15 mouse cellular contexts compared by ENCODE assay signal in the genomic region with DNA sequence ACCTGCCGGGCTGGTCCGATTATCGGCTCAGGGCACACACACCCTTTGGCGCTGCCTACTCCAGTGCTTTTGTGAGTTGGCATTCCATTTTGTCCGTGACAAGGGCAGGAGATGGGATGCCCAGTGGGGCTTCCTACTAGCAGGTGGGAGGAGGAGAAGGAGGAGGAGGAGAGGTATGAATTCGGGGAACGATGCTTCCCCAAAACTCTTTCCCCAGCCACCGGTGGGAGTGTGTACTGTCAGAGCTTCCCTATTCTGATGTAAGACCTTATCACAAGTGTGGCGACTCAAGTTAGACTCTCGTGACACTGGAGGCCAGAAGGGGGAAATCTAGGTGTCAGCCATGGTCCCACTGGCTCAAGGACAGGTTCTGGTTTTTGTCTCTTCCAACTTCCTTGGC. TPM values are rescaled to one million over a fixed set of nuclear protein-coding genes. Genes with fewer than 3 reads are reported as not detected.
"Had no signal": no experiment of that assay in that cellular context is flagged by ENCODE, and none has a peak within 500 bp of the region (broad histone marks: within the 10 kb centered on the region; RNA-seq: fewer than 3 reads in every experiment).

No protein-coding gene starts in this region.

- ATAC-seq: liver, embryonic 12.5 days; midbrain, embryonic 15.5 days had no signal

- H3K9me3 ChIP-seq: kidney, embryonic 15.5 days; limb, embryonic 10.5 days; liver, embryonic 12.5 days; midbrain, embryonic 10.5 days; midbrain, embryonic 15.5 days; neural tube, embryonic 13.5 days had no signal

- H3K4me1 ChIP-seq: midbrain, embryonic 15.5 days; neural tube, embryonic 13.5 days had no signal

- DNase-seq: kidney, adult 18-20 months; kidney, postnatal 14 days; lung, embryonic 14.5 days; lung, postnatal 14 days; thymus, adult 2 months; thymus, postnatal 25 days had no signal

- H3K27me3 ChIP-seq: kidney, embryonic 15.5 days; midbrain, embryonic 15.5 days; neural tube, embryonic 13.5 days had no signal

- H3K36me3 ChIP-seq: kidney, embryonic 15.5 days; limb, embryonic 10.5 days; liver, embryonic 12.5 days; midbrain, embryonic 10.5 days; midbrain, embryonic 15.5 days; neural tube, embryonic 13.5 days had no signal

- H3K9ac ChIP-seq: kidney, embryonic 15.5 days; liver, embryonic 12.5 days; lung, embryonic 14.5 days; midbrain, embryonic 15.5 days; neural tube, embryonic 13.5 days had no signal

- H3K4me3 ChIP-seq: kidney, embryonic 15.5 days; limb, embryonic 10.5 days; liver, embryonic 12.5 days; midbrain, embryonic 10.5 days; midbrain, embryonic 15.5 days; neural tube, embryonic 13.5 days had no signal

- H3K27ac ChIP-seq: kidney, embryonic 15.5 days; limb, embryonic 10.5 days; liver, embryonic 12.5 days; midbrain, embryonic 10.5 days; midbrain, embryonic 15.5 days; neural tube, embryonic 13.5 days had no signal

RNA-seq across cellular contexts. Expression of a gene that starts 4.5 kb away (rescaled TPM):
- polyA plus RNA-seq: limb, embryonic 10.5 days; midbrain, embryonic 10.5 days had no signal

RNA-seq across cellular contexts. Expression of a gene that starts 19.0 kb away (rescaled TPM):
- total RNA-seq: left cerebral cortex, adult 18-20 months; left cerebral cortex, postnatal 10 days had no signal
- polyA plus RNA-seq: limb, embryonic 10.5 days; lung, embryonic 14.5 days; midbrain, embryonic 10.5 days; midbrain, embryonic 15.5 days; neural tube, embryonic 13.5 days had no signal

RNA-seq across cellular contexts. Expression of a gene that starts 42.9 kb away (rescaled TPM):
- polyA plus RNA-seq: large intestine, adult 2 months had no signal
